Mouse (Mus musculus): ENCODE data around the gene Narf. TPM values are rescaled to one million over a fixed set of nuclear protein-coding genes. Genes with fewer than 3 reads are reported as not detected.
A peak's percentile ranks its signal among the peaks of the same experiment; 100 is the strongest.

Gene Narf
- polyA plus RNA-seq, 1 experiment = 42.0 TPM

DNA sequence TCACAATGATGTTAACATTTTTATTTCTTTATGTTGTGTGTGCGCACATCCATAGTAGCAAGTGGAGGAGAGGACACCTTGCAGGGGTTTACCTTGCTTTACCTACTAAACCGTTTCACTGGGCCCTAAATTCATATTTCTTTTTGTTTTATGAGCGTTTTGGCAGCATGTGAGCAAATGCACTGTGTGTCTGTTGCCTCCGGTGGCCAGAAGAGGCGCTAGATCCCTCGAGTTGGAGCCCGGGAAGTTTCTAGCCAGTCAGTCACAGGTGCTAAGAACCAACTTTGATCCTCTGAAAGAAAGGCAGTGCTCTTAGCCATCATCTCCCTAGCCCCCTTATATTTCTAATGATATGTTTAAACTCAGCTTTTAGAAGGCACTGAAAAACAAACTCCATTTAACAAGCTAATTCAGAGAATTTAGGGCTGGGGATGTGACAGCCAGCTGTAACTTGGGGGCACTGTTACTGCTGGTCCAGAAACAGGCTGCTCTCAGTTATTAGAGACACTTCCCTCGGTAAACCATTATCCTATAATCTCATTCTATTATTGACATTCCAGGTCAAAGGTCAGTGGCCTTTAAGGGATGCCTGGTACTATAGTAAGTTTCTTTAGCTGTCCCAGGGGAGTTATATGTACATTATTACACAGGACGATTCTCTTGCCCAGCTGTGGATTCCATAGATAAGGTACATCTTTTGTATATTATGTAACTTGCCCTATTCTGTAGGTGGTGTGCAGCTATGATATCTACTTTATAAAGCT is 1.4 kb upstream of the Narf start:
- no peaks in the 10 kb centered on the region for H3K27me3 ChIP-seq (ENCODE audit: control insufficient read depth, insufficient read depth, low read length)
- 26% methylated on average over 9 of the region's 9 CpGs for WGBS
- H3K36me3 ChIP-seq (ENCODE audit: control insufficient read depth, insufficient read depth, low read length) = peaks cover 4% of the 10 kb centered on the region
- TF ChIP-seq POLR2A (IDR thresholded peaks at IDR 0.05; ENCODE audit: low read depth, low read length) = no peak
- TF ChIP-seq CTCF (IDR thresholded peaks at IDR 0.05; ENCODE audit: extremely low read depth, insufficient read depth, insufficient read length, insufficient replicate concordance) = peak; percentile 43; the same call in 1 of the 2 replicates
- DNase-seq (ENCODE audit: low read depth in 1 of 2, low spot score in 2 of 2) = peak in 1 of 2 experiments; percentile 65
- H3K4me1 ChIP-seq (ENCODE audit: control insufficient read depth, insufficient read depth, insufficient read length) = peaks cover 9% of the 10 kb centered on the region; the same call in 1 of the 2 replicates
- no peak overlapping the region for H3K4me3 ChIP-seq (ENCODE audit: extremely low read depth, insufficient read depth, insufficient read length)
- no peak overlapping the region for H3K27ac ChIP-seq (ENCODE audit: insufficient read depth, low read length)

DNA sequence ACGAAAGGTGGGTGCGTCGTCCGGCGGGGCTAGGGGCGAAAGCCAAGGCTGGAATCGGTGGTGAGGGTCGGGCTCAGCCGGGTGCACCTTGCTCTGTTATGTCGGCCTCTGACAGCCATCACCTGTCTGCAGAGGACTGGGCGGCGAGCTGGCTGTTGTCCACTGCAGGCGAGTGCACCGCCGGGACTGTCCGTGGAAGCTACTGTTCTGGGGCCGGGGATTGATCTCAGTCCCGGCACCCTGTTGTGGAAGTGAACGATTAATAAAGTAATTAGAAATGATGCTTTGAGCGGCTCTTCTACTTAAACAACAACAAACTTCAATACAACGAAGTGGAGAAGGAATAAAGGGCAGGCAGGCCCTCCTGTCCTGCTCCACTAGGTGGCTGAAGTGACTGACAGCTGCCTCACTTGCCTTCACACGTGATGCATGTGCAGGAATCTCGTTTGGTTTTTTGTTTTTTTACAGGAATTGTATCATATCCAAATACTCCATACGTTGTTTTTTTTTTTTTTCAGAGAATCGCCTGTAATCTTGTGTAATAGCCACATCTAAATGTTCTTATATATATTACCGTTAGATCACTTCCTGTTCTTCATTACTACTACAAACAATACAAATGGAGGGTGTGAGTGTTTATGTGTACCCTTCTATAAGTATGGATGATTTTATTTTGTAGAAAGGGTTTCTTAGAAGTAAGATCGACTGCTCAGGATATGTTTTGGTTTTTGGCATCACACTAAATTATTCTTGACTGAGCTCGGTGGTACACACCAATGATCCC is 484 bp downstream of the Narf start:
- Histone ChIP-seq H3K4me1 (ENCODE audit: control insufficient read depth, insufficient read depth, insufficient read length) (peaks cover 9% of the 10 kb centered on the region; the same call in 1 of the 2 replicates), H3K27me3 (ENCODE audit: control insufficient read depth, insufficient read depth, low read length) (no peaks in the 10 kb centered on the region), H3K4me3 (ENCODE audit: extremely low read depth, insufficient read depth, insufficient read length) (peak overlapping the region; percentile 84), H3K27ac (ENCODE audit: insufficient read depth, low read length) (peak overlapping the region; percentile 85), H3K36me3 (ENCODE audit: control insufficient read depth, insufficient read depth, low read length) (peaks cover 10% of the 10 kb centered on the region)
- 2% methylated on average over 28 of the region's 28 CpGs for WGBS
- peak in 1 of 2 experiments; percentile 31 for DNase-seq (ENCODE audit: low read depth in 1 of 2, low spot score in 2 of 2)
- TF ChIP-seq POLR2A (IDR thresholded peaks at IDR 0.05; ENCODE audit: low read depth, low read length) (no peak), CTCF (IDR thresholded peaks at IDR 0.05; ENCODE audit: extremely low read depth, insufficient read depth, insufficient read length, insufficient replicate concordance) (peak; percentile 18; the same call in 1 of the 2 replicates)

DNA sequence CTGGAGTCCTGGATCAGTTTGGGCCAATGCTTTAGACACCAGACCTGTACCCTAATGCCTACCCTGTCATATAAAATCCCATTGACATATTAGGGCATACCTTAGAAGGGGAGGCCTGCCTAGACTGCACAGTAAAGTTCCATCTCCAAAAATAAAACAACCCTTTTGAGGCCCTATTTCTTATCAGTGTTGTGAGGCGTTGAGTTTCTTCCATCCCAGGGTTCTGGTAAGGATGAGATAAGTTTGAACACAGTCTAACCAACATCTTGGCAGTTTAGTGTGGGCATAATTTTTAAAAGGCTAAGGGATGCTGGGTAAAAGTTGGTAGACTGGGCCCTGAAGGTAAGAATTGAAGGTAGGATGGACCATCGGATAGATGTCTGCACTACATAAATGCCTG is 2.6 kb downstream of the Narf start:
- no peak overlapping the region for H3K4me3 ChIP-seq (ENCODE audit: extremely low read depth, insufficient read depth, insufficient read length)
- DNase-seq (ENCODE audit: low read depth in 1 of 2, low spot score in 2 of 2) = no peak
- WGBS = 87% methylated on average over 2 of the region's 2 CpGs
- no peak for TF ChIP-seq POLR2A (IDR thresholded peaks at IDR 0.05; ENCODE audit: low read depth, low read length)
- H3K27me3 ChIP-seq (ENCODE audit: control insufficient read depth, insufficient read depth, low read length) = no peaks in the 10 kb centered on the region
- H3K4me1 ChIP-seq (ENCODE audit: control insufficient read depth, insufficient read depth, insufficient read length) = peaks cover 9% of the 10 kb centered on the region; the same call in 1 of the 2 replicates
- peaks cover 19% of the 10 kb centered on the region for H3K36me3 ChIP-seq (ENCODE audit: control insufficient read depth, insufficient read depth, low read length)
- 0 out of 2 replicates have a peak overlapping the region, but pooled peaks have one; percentile 29 for H3K27ac ChIP-seq (ENCODE audit: insufficient read depth, low read length)

DNA sequence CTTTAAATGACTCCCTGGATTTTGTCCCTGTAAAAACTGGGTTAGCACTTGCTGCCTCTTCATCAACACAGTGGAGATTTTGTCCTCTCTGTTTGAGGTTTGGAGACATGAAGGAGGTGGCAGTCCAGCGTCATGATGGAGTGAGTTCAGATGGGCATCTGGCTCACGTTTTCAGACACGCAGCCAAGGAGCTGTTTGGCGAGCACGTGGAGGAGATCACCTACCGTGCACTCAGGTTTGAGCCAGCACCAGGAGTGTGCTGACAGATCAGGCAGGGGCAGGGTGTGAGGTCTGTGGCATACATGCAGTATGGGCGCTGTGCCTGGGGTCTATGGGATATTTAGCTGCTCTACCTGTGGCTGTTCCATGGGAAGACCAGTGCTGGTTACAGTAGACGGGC is 13.1 kb downstream of the Narf start:
- H3K36me3 ChIP-seq (ENCODE audit: control insufficient read depth, insufficient read depth, low read length) = peaks cover 68% of the 10 kb centered on the region
- WGBS = 96% methylated on average over 8 of the region's 8 CpGs
- no peak for DNase-seq (ENCODE audit: low read depth in 1 of 2, low spot score in 2 of 2)
- no peak for TF ChIP-seq POLR2A (IDR thresholded peaks at IDR 0.05; ENCODE audit: low read depth, low read length)
- TF ChIP-seq CTCF (IDR thresholded peaks at IDR 0.05; ENCODE audit: extremely low read depth, insufficient read depth, insufficient read length, insufficient replicate concordance) = no peak
- H3K4me3 ChIP-seq (ENCODE audit: extremely low read depth, insufficient read depth, insufficient read length) = no peak overlapping the region
- no peak overlapping the region for H3K27ac ChIP-seq (ENCODE audit: insufficient read depth, low read length)
- no peaks in the 10 kb centered on the region for H3K27me3 ChIP-seq (ENCODE audit: control insufficient read depth, insufficient read depth, low read length)
- no peaks in the 10 kb centered on the region for H3K4me1 ChIP-seq (ENCODE audit: control insufficient read depth, insufficient read depth, insufficient read length)

DNA sequence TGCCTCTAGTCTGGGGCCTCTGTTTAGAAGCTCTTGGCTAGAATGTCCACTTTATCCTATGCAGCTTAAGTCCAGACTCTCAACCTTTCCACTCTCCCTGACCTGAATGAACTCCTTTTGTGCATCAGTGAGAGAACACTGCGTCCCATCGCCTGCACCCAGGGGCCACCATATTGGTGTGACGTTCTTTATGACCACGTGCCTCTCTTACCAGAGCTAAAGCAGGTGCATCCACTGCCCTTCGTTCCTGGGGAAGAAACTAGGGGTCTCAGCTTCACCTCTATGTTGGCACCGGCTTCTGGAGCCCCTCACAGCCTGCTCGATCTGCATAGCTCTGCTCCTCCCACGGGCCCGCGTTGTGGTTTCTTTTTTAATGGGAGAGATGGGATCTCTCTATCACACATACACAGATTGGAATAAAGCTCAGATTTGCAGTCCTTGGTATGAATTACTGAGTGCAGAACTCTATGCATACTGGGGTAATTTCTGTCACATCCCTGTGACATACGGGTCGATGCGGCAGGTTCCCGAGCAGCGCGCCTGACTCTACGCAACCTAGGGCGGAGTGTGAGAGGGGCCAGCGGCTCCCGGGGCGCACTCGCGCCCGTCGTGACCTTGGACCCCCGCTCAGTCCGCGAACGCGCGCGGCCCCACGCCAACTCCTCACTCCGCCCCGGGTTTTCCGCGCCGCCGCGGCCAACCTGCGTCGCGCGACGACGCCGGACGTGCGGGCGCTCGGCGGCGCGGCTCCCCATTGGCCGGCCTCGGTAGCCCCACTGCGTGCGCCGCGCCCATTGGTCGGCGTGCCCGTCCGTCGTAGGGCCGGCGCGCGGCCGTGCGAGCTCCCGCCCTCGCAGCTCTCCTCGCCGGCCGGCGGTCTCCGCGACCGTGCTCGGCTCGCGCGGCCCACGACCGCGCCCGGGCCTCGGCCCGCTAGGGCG is 22.4 kb downstream of the Narf start, which contains the start of gene Foxk2:
Gene Foxk2, plus strand, starts transcription at position 831 of the 941 bp plus-strand sequence.
- DNase-seq (ENCODE audit: low read depth in 1 of 2, low spot score in 2 of 2) = peak; percentile 82 to 91
- H3K36me3 ChIP-seq (ENCODE audit: control insufficient read depth, insufficient read depth, low read length) = peaks cover 5% of the 10 kb centered on the region; the same call in 1 of the 2 replicates

More for the DNA sequence above, 22.4 kb downstream of the Narf start, which contains the start of gene Foxk2:
- peak within 1 kb of the TSS; percentile 87 for H3K27ac ChIP-seq (ENCODE audit: insufficient read depth, low read length)
- WGBS = under 1% methylated on average over 89 of the region's 91 CpGs
- H3K4me1 ChIP-seq (ENCODE audit: control insufficient read depth, insufficient read depth, insufficient read length) = peaks cover 7% of the 10 kb centered on the region; the same call in 1 of the 2 replicates
- H3K27me3 ChIP-seq (ENCODE audit: control insufficient read depth, insufficient read depth, low read length) = no peaks in the 10 kb centered on the region
- H3K4me3 ChIP-seq (ENCODE audit: extremely low read depth, insufficient read depth, insufficient read length) = peak within 1 kb of the TSS; percentile 94
- TF ChIP-seq POLR2A (IDR thresholded peaks at IDR 0.05; ENCODE audit: low read depth, low read length) = no peak; the same call in 1 of the 2 replicates
- no peak for TF ChIP-seq CTCF (IDR thresholded peaks at IDR 0.05; ENCODE audit: extremely low read depth, insufficient read depth, insufficient read length, insufficient replicate concordance)

All from spleen, adult 2 months (tissue).